Mouse (Mus musculus) heart, embryonic 14.5 days (tissue): ENCODE results near the gene Diras1. TPM values are rescaled to one million over a fixed set of nuclear protein-coding genes. Genes with fewer than 3 reads are reported as not detected.
"Not testable (repeated sequence)": the region's sequence is repeated elsewhere in the genome, so short reads cannot be mapped to it uniquely, and the experiment has no call there.

ENCODE experiments used
- ATAC-seq: fragments of 200-750 bp; cut with Nextera tagmentation; 2 replicates; pipeline ENCODE4 v1.8.0; 2017; ENCODE audit warnings: low read depth, moderate TSS enrichment; ENCODE audit not compliant: insufficient number of reproducible peaks, insufficient read depth, low FRiP score
- H3K27ac ChIP-seq, 2 experiments: fragments of 200-500 bp in 1 of 2; fragments of 300-500 bp in 1 of 2; sonication (generic) in 1 of 2; replicated peaks in 1 of 2; 2 replicates each; pipeline ENCODE4 v1.5.1; 2012 to 2014; ENCODE audit warnings: low read depth in 2 of 2, low read length in 2 of 2, control low read depth in 1 of 2, mild to moderate bottlenecking in 1 of 2, mixed read lengths in 1 of 2; ENCODE audit not compliant: control insufficient read depth in 1 of 2, insufficient read depth in 1 of 2
- H3K27me3 ChIP-seq: fragments of 300-500 bp; sonication (generic); 2 replicates; pipeline ENCODE4 v1.6.1; 2014; ENCODE audit warnings: mild to moderate bottlenecking, low read length, control low read depth; ENCODE audit not compliant: control insufficient read depth, insufficient read depth
- H3K36me3 ChIP-seq: fragments of 300-500 bp; sonication (generic); 2 replicates; pipeline ENCODE4 v1.6.1; 2014; ENCODE audit warnings: mild to moderate bottlenecking, control low read depth, low read length, mixed read lengths; ENCODE audit not compliant: control insufficient read depth, insufficient read depth
- H3K4me1 ChIP-seq, 2 experiments: fragments of 200-500 bp in 1 of 2; fragments of 300-500 bp in 1 of 2; sonication (generic) in 1 of 2; 2 replicates each; pipeline ENCODE4 v1.6.1; 2012 to 2014; ENCODE audit warnings: low read length in 2 of 2, control low read depth in 1 of 2, mixed read lengths in 1 of 2; ENCODE audit not compliant: control insufficient read depth in 2 of 2, insufficient read depth in 2 of 2
- H3K4me2 ChIP-seq: fragments of 300-500 bp; sonication (generic); 2 replicates; pipeline ENCODE4 v1.6.1; 2014; ENCODE audit warnings: mild to moderate bottlenecking, low read length
- H3K4me3 ChIP-seq, 2 experiments: fragments of 200-500 bp in 1 of 2; fragments of 300-500 bp in 1 of 2; sonication (generic) in 1 of 2; 2 replicates each; pipeline ENCODE4 v1.5.1; 2012 to 2014; ENCODE audit warnings: low read length in 2 of 2, mild to moderate bottlenecking in 2 of 2, control low read depth in 1 of 2, low read depth in 1 of 2, moderate library complexity in 1 of 2; ENCODE audit not compliant: control insufficient read depth in 1 of 2, insufficient read depth in 1 of 2
- H3K9ac ChIP-seq: fragments of 300-500 bp; sonication (generic); 2 replicates; pipeline ENCODE4 v1.6.1; 2014; ENCODE audit warnings: mild to moderate bottlenecking, low read length
- H3K9me3 ChIP-seq: fragments of 300-500 bp; sonication (generic); 2 replicates; pipeline ENCODE4 v1.6.1; 2016; ENCODE audit warnings: low read length, control low read depth; ENCODE audit not compliant: control insufficient read depth
- WGBS: fragments of 180-500 bp; shearing (Covaris S2); extraction: QIAGEN DNeasy Blood & Tissue Kit; methylation state at CpG from one replicate; pipeline ENCODE4 v1.1.7; 2014; 5-methylcytosine and 5-hydroxymethylcytosine counted together
- polyA plus RNA-seq: library from polyadenylated mRNA; unstranded; fragments of >200 nt; fragmentation: Nextera tagmentation; extraction: Ambion mirVana; gene quantifications from 2 replicates; pipeline ENCODE4 v1.2.1, GENCODE M21; 2014

Gene Diras1
- polyA plus RNA-seq: not detected in 2 replicates

DNA sequence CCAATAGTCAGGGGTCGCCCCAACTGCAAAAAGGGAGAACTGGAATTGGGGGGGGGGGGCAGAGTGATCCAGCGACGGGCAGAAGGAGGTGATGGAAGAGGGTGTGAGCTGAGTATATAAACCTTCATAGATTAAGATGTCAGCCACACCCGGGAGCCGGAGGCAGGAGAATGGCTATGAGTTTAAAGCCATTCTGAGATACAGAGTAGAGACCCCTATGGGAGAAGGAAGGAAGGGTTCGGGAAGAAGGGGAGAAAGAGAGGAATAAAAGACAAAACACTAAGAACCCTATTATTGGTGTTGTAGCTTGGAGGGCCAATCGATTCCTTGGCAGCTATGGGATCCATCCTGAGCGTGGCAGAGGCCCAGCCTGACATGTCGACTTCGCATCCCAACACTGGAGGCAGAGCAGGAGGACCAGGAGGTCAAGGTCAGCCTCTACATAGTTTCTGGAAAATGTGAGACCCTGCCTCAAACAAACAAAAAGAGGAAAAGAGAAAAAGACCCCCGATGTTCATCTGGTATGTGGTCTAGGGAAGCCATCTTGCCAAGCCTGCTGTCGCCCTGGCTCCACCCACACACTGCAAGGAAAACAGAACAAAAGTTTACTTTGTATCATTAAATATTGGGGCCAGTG, at the start of gene Diras1:
TSS of gene Diras1 (minus strand) at position 24 of the 637 bp plus-strand sequence.
- ATAC-seq: no peak
- peaks cover 45% of the 10 kb centered on the region for H3K27me3 ChIP-seq

DNA sequence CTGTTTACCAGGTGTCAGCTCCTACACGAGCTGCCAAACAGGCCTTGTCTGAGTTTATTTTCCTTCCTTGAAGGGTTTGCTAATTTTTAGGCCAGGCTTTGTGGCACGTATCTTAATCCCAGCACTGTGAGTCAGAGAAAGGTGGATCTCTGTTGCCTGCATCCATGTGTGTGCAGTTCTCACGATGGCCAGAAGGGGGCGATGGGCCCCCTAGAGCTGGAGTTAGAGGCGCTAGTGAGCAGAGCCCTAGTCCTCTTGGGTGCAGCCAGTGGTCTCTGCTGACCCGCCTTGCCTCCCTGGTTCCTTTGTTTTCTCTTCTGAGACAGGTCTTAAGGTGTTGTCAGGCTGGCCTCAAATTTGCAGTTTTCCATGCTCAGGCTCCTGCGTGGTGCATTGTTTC, 48.0 kb upstream of the Diras1 start:
- no peak for ATAC-seq
- H3K9me3 ChIP-seq: no peaks in the 10 kb centered on the region

More for the DNA sequence above, at the start of gene Diras1:
- H3K4me3 ChIP-seq: peak within 1 kb of the TSS in 1 of 2 experiments; percentile 16; a peak in 1 of 4 replicates
- no peak within 1 kb of the TSS for H3K27ac ChIP-seq
- H3K9me3 ChIP-seq: no peaks in the 10 kb centered on the region
- no peak within 1 kb of the TSS for H3K9ac ChIP-seq
- 46% methylated on average over 12 of the region's 12 CpGs for WGBS
- H3K4me1 ChIP-seq: peaks cover 4 to 12% of the 10 kb centered on the region in 2 experiments; a peak in 3 of 4 replicates
- peaks cover 6% of the 10 kb centered on the region for H3K36me3 ChIP-seq
- H3K4me2 ChIP-seq: peak within 1 kb of the TSS; percentile 49

DNA sequence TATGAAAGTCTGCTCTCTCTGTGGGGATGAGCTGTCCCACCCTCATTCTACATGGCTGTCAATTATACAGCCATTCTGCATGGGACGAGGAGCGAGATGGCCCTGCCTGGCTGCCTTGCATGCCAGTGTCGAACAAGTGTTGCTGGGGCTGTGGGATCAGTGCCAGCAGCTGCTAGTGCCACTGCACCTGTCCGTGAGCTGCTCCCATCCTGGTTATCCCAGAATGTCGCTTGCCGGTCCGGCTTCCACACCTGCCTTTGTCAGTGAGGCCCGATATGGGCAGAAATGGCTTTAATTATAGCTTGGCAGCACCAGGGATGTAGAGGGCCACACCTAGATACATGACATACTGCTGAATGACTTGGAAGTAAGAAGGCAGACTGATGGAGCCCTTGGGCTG, 46.8 kb upstream of the Diras1 start:
- Histone ChIP-seq H3K4me2 (no peak overlapping the region), H3K27ac (no peak overlapping the region), H3K9me3 (no peaks in the 10 kb centered on the region), H3K27me3 (no peaks in the 10 kb centered on the region), H3K4me3 (no peak overlapping the region), H3K36me3 (peaks cover 20% of the 10 kb centered on the region), H3K9ac (no peak overlapping the region), H3K4me1 (peaks cover 4 to 6% of the 10 kb centered on the region in 2 experiments)
- WGBS: 94% methylated on average over 8 of the region's 8 CpGs
- no peak for ATAC-seq

More for the DNA sequence above, 48.0 kb upstream of the Diras1 start:
- no peak overlapping the region for H3K4me3 ChIP-seq
- no peak overlapping the region for H3K27ac ChIP-seq
- no peaks in the 10 kb centered on the region for H3K27me3 ChIP-seq
- WGBS: 65% methylated on average over 7 of the region's 7 CpGs
- peaks cover 4 to 6% of the 10 kb centered on the region in 2 experiments for H3K4me1 ChIP-seq
- H3K9ac ChIP-seq: no peak overlapping the region
- H3K36me3 ChIP-seq: peaks cover 31% of the 10 kb centered on the region
- H3K4me2 ChIP-seq: no peak overlapping the region

DNA sequence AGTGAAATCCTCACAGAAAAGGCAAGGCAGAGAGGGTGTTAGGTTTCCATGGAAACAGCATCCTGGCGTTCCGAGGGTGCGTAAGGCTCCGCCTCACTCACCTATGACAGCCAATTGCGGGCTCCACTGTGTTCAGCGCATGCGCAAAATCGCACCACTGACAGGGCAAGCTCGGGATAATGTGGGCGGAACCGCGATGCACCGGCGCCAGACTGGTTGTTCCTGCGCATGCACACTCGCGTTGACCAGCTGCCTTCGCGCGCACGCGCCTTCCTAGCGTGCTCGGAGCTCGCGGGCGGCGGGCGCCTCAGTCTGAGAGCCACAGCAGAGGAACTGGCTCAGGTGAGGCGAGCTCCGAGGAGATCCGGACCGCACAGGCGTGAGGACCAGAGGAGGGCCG, 44.4 kb upstream of the Diras1 start, which contains the start of gene Thop1:
TSS of gene Thop1 (plus strand) at position 200 of the 400 bp plus-strand sequence.
- peak within 1 kb of the TSS; percentile 76 to 77 for H3K4me3 ChIP-seq
- peaks cover 4 to 6% of the 10 kb centered on the region in 2 experiments for H3K4me1 ChIP-seq
- no peaks in the 10 kb centered on the region for H3K9me3 ChIP-seq
- H3K27ac ChIP-seq: 0 out of 4 replicates have a peak within 1 kb of the TSS, but pooled peaks of 1 of the 2 experiments have one; percentile 66
- H3K4me2 ChIP-seq: peak within 1 kb of the TSS; percentile 91
- peaks cover 8% of the 10 kb centered on the region for H3K36me3 ChIP-seq
- WGBS: under 1% methylated on average over 35 of the region's 35 CpGs
- H3K9ac ChIP-seq: peak within 1 kb of the TSS; percentile 90
- peak; percentile 94 for ATAC-seq
- no peaks in the 10 kb centered on the region for H3K27me3 ChIP-seq

DNA sequence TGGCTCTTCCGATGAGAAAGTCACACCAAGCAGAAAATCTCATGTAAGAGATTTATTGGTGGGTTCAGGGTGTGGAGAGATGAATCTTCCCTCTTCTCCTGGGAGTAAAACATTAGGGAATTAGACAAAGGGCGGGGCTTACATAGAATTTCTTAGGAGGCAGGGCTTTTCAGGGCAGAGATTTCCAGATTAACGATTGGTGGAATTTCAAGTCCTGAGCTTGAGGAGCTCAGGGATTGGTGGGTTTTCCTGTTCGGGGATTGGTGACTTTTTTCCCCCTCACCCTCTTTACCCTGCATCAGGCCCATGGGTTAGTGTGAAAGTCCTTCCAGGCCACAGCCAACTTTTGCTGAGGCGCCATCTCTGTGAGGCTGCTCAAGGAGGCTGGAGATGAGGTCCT, 43.2 kb upstream of the Diras1 start:
- ATAC-seq: no peak
- H3K4me3 ChIP-seq: no peak overlapping the region
- peaks cover 6% of the 10 kb centered on the region for H3K36me3 ChIP-seq
- H3K27ac ChIP-seq: no peak overlapping the region
- 58% methylated on average over 5 of the region's 5 CpGs for WGBS
- H3K4me1 ChIP-seq: peaks cover 4 to 6% of the 10 kb centered on the region in 2 experiments
- H3K9ac ChIP-seq: no peak overlapping the region
- no peak overlapping the region for H3K4me2 ChIP-seq
- H3K9me3 ChIP-seq: no peaks in the 10 kb centered on the region
- no peaks in the 10 kb centered on the region for H3K27me3 ChIP-seq

DNA sequence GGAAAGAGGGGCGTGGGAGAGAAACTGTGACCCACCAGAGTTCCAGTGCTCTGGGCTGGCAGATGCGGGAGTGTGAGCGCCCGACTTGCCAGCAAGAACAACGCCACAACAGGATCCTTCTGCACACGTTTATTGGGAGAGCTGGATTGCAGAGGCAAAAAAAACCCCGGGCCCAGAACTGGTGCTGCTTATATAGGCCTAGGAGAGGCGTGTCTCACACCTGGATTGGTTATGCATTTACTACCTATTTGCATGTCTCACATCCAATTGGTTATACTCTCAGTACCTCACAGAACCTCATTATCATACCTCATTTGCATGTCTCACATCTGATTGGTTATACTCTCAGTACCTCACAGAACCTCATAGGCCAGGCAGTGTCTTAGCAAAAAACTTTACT, 39.1 kb upstream of the Diras1 start:
- H3K9ac ChIP-seq, H3K4me3 ChIP-seq, H3K4me2 ChIP-seq, H3K9me3 ChIP-seq, H3K4me1 ChIP-seq, ATAC-seq, H3K27ac ChIP-seq, H3K36me3 ChIP-seq, H3K27me3 ChIP-seq: not testable (repeated sequence)
- WGBS: 81% methylated on average over 8 of the region's 8 CpGs

DNA sequence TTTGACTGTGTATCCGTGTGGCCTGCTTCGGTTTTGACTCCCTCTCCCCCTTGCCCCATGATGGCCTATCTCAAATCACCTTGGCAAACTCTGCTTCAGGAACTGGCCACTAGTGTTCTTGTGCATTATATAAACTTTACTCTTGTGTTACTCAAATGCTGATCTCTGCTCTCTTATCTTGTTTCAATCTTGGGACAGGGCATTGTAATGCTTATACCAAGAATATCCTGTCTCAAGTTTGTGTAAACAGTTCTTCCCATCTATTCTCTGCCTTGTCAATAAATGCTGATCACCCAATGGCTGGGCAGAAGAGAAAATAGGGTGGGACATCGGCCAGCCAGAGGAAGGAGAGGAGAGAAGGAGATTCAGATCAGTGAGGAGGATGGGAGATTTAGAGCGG, 37.2 kb upstream of the Diras1 start:
- Histone ChIP-seq H3K9me3 (no peaks in the 10 kb centered on the region), H3K9ac (no peak overlapping the region), H3K4me2 (no peak overlapping the region), H3K27me3 (no peaks in the 10 kb centered on the region), H3K27ac (no peak overlapping the region), H3K36me3 (no peaks in the 10 kb centered on the region), H3K4me1 (peaks cover 9 to 16% of the 10 kb centered on the region in 2 experiments; a peak in 3 of 4 replicates), H3K4me3 (no peak overlapping the region)
- no peak for ATAC-seq
- 54% methylated on average over 4 of the region's 4 CpGs for WGBS
